Mouse (Mus musculus) neural tube, embryonic 11.5 days (tissue): ENCODE measurements at regions not wholly inside any gene's neighbourhood (a gene's known extent, or its start where the extent isn't known, plus 50 kb on each side); places are given as distances from the start of the nearest gene placed in this dataset.

ENCODE experiments used
- ATAC-seq: fragments of 200-750 bp; cut with Nextera tagmentation; 2 replicates; pipeline ENCODE4 v1.8.0; 2017; ENCODE audit warnings: moderate number of reproducible peaks, mild to moderate bottlenecking, moderate TSS enrichment, moderate library complexity; ENCODE audit not compliant: insufficient read depth, low FRiP score, low TSS enrichment
- DNase-seq: peaks from one replicate; pipeline ENCODE4 v3.0.0-alpha.2; 2015; ENCODE audit warnings: low spot score
- H3K27ac ChIP-seq: fragments of 300-500 bp; sonication (generic); 2 replicates; pipeline ENCODE4 v1.5.1; 2014; ENCODE audit warnings: low read depth, mild to moderate bottlenecking, low read length
- H3K27me3 ChIP-seq: fragments of 300-500 bp; sonication (generic); 2 replicates; pipeline ENCODE4 v1.6.1; 2014; ENCODE audit warnings: mild to moderate bottlenecking, low read length, mixed read lengths; ENCODE audit not compliant: control insufficient read depth, insufficient read depth
- H3K36me3 ChIP-seq: fragments of 300-500 bp; sonication (generic); 2 replicates; pipeline ENCODE4 v1.6.1; 2014; ENCODE audit warnings: mild to moderate bottlenecking, low read length, moderate library complexity, mixed read lengths; ENCODE audit not compliant: control insufficient read depth, insufficient read depth
- H3K4me1 ChIP-seq: fragments of 300-500 bp; sonication (generic); 2 replicates; pipeline ENCODE4 v1.6.1; 2014; ENCODE audit warnings: low read length, mixed read lengths; ENCODE audit not compliant: control insufficient read depth, insufficient read depth
- H3K4me2 ChIP-seq: fragments of 300-500 bp; sonication (generic); 2 replicates; pipeline ENCODE4 v1.6.1; 2014; ENCODE audit warnings: low read depth, mild to moderate bottlenecking, moderate library complexity
- H3K4me3 ChIP-seq: fragments of 300-500 bp; sonication (generic); 2 replicates; pipeline ENCODE4 v1.5.1; 2014; ENCODE audit warnings: low read depth, low read length
- H3K9ac ChIP-seq: fragments of 300-500 bp; sonication (generic); 2 replicates; pipeline ENCODE4 v1.6.1; 2014; ENCODE audit warnings: mild to moderate bottlenecking, low read length
- H3K9me3 ChIP-seq: fragments of 300-500 bp; sonication (generic); 2 replicates; pipeline ENCODE4 v1.6.1; 2016; ENCODE audit warnings: low read length; ENCODE audit not compliant: control insufficient read depth
- WGBS: fragments of 180-500 bp; shearing (Covaris S2); extraction: QIAGEN DNeasy Blood & Tissue Kit; methylation state at CpG from one replicate; pipeline ENCODE4 v1.1.7; 2014; 5-methylcytosine and 5-hydroxymethylcytosine counted together

DNA sequence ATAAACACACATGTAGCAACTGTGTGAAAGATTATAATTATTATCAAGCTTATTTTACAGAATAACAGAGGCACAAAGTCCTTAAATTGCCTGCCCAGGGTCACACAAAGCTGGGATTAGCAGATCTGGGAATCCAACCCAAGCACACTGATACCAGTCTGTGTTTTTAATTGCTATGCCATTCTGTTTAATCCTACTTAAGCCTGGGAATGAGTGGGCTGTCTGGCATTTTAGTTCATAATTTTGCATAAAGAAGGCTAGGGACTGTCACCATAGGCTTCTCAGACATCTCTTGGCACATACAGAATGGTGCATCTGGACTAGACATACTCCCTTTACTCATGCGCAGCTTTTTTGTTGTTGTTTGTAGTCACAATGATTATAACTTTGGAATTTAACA is 78.4 kb upstream of the Prmt6 start:
- WGBS = 90% methylated on average over 1 of the region's 1 CpGs
- Histone ChIP-seq H3K4me1 (no peaks in the 10 kb centered on the region), H3K4me3 (no peak overlapping the region), H3K27me3 (no peaks in the 10 kb centered on the region), H3K27ac (no peak overlapping the region), H3K36me3 (no peaks in the 10 kb centered on the region), H3K9me3 (no peaks in the 10 kb centered on the region), H3K4me2 (no peak overlapping the region), H3K9ac (no peak overlapping the region)
- DNase-seq (no peak), ATAC-seq (no peak)

DNA sequence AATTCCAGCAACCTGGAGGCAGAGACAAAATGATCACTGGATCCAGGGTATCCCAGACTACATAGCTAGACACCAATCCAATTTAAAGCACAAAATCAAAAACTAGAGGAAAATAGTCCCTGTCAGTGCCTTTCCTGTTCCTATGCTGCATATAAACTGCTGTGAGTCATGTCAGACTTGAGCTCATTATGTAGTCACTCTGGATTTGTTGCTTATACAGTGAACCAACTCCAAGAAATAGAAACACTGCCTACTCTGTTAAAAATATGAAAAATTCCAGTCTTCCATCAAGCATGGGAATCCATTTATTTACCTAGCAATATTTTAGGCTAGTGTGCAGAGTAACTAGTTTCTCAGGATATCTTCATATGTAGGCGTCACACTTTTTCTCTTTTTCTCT is 59.5 kb upstream of the Prmt6 start:
- H3K4me2 ChIP-seq = no peak overlapping the region
- no peaks in the 10 kb centered on the region for H3K27me3 ChIP-seq
- DNase-seq = no peak
- H3K9me3 ChIP-seq = no peaks in the 10 kb centered on the region
- no peak overlapping the region for H3K4me3 ChIP-seq
- H3K27ac ChIP-seq = no peak overlapping the region
- H3K36me3 ChIP-seq = no peaks in the 10 kb centered on the region
- H3K9ac ChIP-seq = no peak overlapping the region
- H3K4me1 ChIP-seq = no peaks in the 10 kb centered on the region
- no peak for ATAC-seq
- WGBS = 89% methylated on average over 1 of the region's 1 CpGs

DNA sequence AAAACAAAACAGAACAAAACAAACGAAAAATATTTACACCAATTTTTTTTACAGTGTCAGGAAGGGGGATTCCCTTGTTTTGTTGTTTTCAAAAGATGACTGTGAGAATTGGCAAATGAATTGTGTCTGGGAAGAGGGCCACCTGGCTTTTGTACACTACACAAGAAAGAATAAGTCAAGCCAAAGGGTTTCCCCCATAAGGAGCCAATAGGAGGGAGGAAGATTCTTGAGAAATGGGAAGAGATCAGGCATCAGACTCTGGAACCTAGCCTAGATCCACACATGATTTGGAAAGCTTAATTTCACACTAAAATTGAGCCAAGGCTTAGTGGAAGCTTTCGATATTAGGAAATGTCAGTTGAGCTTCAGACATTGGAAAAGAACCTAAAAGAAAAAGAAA is 52.4 kb upstream of the Prmt6 start:
- H3K27me3 ChIP-seq = no peaks in the 10 kb centered on the region
- no peaks in the 10 kb centered on the region for H3K9me3 ChIP-seq
- DNase-seq (no peak), ATAC-seq (no peak)
- WGBS = 88% methylated on average over 2 of the region's 2 CpGs
- H3K4me2 ChIP-seq = no peak overlapping the region
- no peak overlapping the region for H3K4me3 ChIP-seq
- no peak overlapping the region for H3K27ac ChIP-seq
- H3K36me3 ChIP-seq = no peaks in the 10 kb centered on the region
- H3K4me1 ChIP-seq = no peaks in the 10 kb centered on the region
- H3K9ac ChIP-seq = no peak overlapping the region
